Mouse (Mus musculus): ENCODE measurements around the gene Kmo.
A peak's percentile ranks its signal among the peaks of the same experiment; 100 is the strongest.

Kmo gene

GRCm38 (mm10) chr1:175631721-175632221 is 11.6 kb downstream of the Kmo start:
- no peak for DNase-seq (ENCODE audit: low spot score)

- no peak for DNase-seq (ENCODE audit: low spot score)
These were observed 12.3 kb downstream of the Kmo start for GRCm38 (mm10) chr1:175632470-175632869.

GRCm38 (mm10) chr1:175637677-175638076 is 17.5 kb downstream of the Kmo start:
- no peak for DNase-seq (ENCODE audit: low spot score)

DNA sequence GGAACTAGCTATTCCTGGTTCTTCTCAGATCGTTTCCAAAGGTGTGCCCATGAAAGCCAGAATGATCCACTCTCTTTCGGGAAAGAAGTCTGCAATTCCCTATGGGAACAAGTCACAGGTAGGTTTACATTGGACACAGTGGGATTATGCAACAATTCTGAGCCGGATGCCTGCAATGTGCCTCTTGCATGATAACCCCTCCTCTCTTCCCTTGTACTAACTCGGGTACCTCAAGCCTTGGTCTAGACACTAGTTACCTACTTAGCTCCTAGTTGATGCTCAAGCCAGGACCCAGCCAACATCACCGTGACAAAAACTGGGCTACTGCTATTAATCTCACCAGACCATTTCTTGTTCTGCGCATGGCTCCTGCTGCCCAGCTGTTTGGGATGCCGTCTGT is 18.9 kb downstream of the Kmo start:
- DNase-seq (ENCODE audit: low spot score): no peak

GRCm38 (mm10) chr1:175640435-175641150 is 20.4 kb downstream of the Kmo start:
- DNase-seq (ENCODE audit: low spot score): no peak

DNA sequence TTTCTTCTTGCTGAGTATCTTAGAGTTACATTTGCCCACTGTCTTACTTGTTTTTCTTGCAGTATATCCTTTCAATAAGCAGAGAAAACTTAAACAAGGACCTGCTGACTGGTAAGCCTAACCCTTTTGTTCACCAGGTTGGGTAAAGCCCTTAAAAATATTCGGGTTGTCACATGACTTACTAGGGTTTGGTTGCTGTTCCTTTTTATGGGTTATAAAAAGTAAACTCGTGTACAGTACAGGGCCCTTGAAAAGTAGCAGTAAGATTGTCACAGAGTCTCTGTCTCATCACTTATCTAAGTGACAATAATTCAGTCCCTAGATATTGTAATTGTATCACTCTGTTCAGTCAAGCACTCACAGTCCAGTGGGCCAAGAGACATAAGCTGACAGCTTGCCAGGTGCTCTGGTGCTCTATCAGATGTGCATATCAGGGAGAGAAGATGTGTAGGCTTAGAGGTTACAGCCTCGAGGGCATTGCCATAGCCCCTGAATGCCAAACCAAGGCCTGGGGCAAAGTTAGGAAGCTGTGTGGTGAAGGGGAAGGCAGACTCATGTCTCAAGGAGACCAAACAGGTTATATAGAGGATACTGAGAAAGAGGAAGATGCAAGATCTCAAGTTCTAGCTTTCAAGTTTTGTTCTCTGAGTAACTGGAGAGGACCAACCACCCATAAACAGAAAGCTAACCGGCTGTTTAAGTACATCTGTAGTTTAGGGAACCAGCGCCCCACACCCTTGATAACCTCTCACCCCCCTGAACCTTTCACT is 23.5 kb downstream of the Kmo start:
- DNase-seq (ENCODE audit: low spot score): no peak

GRCm38 (mm10) chr1:175646952-175647351 is 26.8 kb downstream of the Kmo start:
- DNase-seq (ENCODE audit: low spot score): no peak

GRCm38 (mm10) chr1:175648615-175649014 is 28.4 kb downstream of the Kmo start:
- DNase-seq (ENCODE audit: low spot score): no peak

GRCm38 (mm10) chr1:175659900-175660299 is 39.7 kb downstream of the Kmo start:
- no peak for DNase-seq (ENCODE audit: low spot score)

DNA sequence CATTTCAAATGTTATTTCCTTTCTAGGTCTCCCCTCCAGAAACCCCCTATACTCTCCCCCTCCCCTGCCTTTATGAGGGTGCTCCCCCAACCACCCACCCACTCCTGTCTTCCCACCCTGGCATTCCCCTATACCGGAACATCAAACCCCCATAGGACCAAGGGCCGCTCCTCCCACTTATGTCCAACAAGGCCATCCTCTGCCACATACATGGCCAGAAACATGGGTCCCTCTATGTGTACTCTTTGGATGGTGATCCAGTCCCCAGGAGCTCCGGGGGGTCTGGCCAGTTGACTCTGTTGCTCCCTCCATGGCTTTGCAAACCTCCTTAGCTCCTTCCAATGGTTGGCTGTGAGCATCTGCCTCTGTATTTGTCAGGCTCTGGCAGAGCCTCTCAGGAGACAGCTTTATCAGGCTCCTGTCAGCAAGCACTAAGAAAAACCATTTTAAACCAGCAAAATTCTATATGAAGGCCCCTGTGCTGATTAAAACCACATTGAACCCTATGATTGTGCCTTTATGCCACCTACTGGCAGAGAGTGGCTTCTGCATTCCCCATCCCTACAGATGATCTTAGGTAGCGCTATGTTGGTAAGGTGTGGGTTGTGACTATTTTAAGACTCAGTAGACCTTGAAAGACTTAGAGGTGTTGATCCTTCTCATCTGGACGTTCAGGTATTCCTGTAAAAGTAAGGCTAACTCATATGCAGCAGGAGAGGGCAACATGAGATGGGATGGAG is 48.7 kb downstream of the Kmo start:
- peak; percentile 60 for DNase-seq (ENCODE audit: low spot score)

- DNase-seq (ENCODE audit: low spot score): no peak
These were observed 49.3 kb downstream of the Kmo start for GRCm38 (mm10) chr1:175669456-175669855.

DNA sequence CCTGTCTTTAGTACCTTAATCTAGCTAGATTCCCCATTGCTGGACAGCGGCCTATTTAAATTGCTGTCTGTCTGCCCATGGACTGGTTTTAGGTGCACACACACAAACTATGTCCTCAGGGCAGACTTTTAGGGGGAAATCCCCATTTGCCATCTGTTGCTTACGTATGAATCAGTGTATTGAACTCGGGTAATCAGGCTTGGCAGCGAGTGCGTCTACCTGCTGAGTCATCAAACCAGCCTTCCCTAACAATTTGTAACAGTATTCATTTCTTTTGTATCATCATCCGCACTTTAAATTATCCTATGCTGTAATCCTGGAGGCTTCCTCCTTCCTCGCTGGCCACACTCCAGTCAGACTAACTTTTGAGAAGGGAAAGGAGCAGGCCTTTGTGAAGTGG is 49.9 kb downstream of the Kmo start:
- peak; percentile 31 for DNase-seq (ENCODE audit: low spot score)

DNA sequence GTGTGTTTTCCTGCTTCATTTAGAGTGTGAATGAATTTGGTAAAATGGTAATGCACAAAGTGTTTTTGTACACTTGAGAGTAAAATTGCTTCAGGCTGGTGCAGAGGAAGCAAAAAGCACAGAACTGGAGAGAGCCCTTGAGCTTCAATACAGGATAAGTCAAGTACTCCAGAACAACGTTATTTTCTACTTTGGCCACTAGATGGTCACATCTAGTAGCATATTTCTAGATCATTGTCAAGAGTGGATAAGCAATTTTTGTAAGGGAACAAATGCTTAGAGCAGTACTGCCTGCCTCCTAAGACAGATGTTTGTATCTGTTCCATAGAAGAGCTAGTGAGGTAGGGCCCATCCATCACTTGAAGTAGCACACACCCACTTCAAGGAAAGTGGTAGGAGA is 51.4 kb downstream of the Kmo start:
- DNase-seq (ENCODE audit: low spot score): peak; percentile 16

- no peak for DNase-seq (ENCODE audit: low spot score)
These were observed 53.6 kb downstream of the Kmo start for GRCm38 (mm10) chr1:175673563-175674325.

DNA sequence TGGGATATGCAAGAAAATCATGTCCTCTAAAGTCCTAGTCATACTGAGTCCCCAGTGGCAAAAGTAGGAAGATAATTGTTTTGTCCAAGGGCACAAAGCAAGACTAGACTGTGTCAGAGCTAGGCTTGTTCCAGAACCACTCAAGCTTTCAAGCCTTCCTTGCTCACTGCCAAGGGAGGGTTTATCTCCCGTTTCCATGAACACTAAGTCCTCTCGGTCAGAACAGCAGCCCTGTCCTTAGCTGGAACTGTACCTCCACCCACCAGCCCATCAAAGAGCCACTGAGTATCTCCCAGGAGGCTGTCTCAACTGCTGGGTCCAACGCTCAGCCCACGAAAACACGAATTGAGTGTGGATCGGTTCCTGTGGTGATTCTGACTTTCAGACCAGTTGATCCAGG is 54.9 kb downstream of the Kmo start:
- DNase-seq (ENCODE audit: low spot score): no peak

- no peak for DNase-seq (ENCODE audit: low spot score)
These were observed 57.3 kb downstream of the Kmo start for GRCm38 (mm10) chr1:175677459-175677858.

DNA sequence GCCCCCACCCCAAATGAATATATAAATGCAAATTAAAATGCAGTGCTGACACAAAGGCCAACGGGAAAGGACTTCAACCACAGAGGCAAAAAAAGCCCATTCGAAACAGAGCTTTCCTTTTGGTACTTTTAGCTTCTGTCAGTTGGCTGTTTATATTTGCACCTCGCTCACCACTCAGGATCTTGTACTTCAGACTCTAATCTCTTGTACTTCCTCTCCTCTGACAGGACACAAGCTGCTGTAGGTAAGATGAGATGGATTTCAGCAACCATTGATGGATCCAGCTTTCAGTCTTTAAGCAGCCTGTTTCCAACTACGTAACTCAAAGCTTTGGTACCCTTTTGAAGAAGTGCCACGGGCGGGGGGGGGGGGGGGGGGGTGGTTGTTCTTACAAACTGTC is 60.8 kb downstream of the Kmo start:
- no peak for DNase-seq (ENCODE audit: low spot score)

DNA sequence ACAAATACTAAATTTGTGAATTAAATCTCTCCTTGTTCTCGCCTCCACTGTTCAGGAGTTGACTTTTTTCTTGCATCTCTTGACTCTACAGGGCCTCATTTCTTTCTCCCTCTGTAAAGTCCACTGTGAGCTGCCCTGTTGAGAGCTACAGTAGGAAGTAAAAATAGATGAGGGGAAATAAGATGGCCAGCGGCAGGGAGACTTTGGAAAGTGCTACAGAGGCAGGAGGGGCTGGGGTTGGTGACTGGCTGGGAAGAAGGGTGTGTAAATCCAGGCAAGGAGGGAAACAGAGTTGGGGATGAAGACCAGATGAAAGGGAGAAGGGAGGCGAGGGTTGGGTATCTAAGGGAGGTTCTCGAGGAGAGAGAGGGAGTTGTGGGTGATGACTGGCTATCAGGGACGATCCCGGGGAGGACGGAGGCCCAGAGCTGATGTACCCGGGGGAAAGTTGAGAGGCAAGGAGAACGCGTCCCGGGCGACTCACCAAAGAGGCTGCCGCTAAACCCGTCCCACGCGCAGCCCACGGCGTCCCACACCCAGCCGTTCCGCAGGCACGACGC is 71.6 kb downstream of the Kmo start:
- no peak for DNase-seq (ENCODE audit: low spot score)

DNA sequence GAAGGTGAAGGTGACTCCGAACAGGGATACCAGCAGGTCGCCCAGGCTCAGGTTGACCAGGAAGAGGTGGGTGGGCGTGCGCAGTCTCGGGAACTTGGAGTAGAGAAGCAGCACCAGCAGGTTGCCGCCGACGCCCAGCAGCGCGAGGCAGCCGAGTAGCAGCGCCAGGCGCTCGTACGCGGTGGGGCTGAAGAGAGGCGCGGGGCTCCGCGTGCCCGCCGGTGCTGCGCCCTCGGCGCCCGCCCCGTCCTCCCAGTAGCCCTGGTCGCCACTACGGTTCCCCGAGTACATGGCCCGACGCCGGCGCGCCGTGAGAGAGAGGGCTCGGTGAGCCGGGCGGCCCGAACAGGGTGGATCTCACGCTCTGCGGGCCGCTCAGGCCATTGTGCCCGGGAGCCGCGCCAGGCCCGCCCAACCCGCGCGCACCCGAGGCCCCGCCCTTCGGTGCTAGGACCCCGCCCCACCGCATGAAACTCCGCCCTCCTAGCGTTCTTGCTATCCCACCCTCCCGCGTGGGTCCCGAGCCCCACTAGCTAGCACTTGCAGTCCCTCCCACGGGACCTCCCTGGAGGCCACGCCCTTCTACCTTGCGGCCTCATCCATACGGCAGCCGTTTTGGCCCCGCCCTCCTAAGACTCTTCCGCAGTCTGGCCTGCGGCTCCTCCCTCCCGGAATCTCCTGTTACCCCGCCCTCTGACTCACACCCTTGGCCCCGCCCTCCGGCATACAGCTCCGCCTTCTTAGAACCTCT is 72.2 kb downstream of the Kmo start, which contains the start of the genes Opn3 and Chml:
Gene Opn3, minus strand, starts transcription at position 531 of the 751 bp plus-strand sequence.
Gene Chml, minus strand, starts transcription at position 656 of the 751 bp plus-strand sequence.
- peak; percentile 99 for DNase-seq (ENCODE audit: low spot score)

DNA sequence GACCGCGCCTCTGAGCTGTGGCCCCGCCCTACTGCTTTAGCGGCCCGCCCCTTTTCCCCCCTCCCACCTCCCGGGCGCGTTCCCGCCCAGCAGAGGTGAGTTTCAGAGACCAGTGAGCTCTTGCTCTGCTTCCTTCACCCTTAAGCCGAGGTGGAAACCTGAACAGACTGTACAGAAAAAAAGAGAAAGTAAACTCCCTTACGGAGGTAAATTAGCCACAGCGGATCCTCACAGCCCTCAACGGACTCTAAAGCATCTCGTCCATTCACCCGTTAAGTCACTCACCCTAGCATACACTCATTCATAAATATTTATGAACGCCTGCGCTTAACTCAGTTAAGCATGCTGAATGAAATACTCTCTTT is 72.8 kb downstream of the Kmo start:
- DNase-seq (ENCODE audit: low spot score): no peak
